Mouse (Mus musculus) MEL (cell line): ENCODE data around the gene Ttc16. TPM values are rescaled to one million over a fixed set of nuclear protein-coding genes. Genes with fewer than 3 reads are reported as not detected.

Source experiments
- DNase-seq: peaks from one replicate; pipeline ENCODE4 v3.0.0; 2011; ENCODE audit warnings: low read depth, low spot score
- H3K27ac ChIP-seq: 2 replicates; pipeline ENCODE4 v1.5.1; 2012; ENCODE audit warnings: low read depth, mild to moderate bottlenecking, control low read depth, low read length, moderate library complexity; ENCODE audit not compliant: control insufficient read depth
- H3K27me3 ChIP-seq, 2 experiments: fragments of 150-350 bp in 1 of 2; sonication (generic) in 1 of 2; 2 replicates each; pipeline ENCODE4 v1.6.1; 2012; ENCODE audit warnings: low read length in 2 of 2, mild to moderate bottlenecking in 2 of 2, improper control_type of control experiment in 1 of 2, moderate library complexity in 1 of 2; ENCODE audit not compliant: insufficient read depth in 2 of 2, control insufficient read depth in 1 of 2
- H3K36me3 ChIP-seq, 2 experiments: 2 replicates each; pipeline ENCODE4 v1.6.1; 2012 to 2014; ENCODE audit warnings: low read length in 2 of 2, improper control_type of control experiment in 1 of 2, inconsistent platforms in 1 of 2, mild to moderate bottlenecking in 1 of 2; ENCODE audit not compliant: insufficient read depth in 2 of 2, control insufficient read depth in 1 of 2
- H3K4me1 ChIP-seq, 2 experiments: fragments of 150-350 bp in 1 of 2; sonication (generic) in 1 of 2; 2 replicates each; pipeline ENCODE4 v1.6.1; 2012; ENCODE audit warnings: low read length in 2 of 2, improper control_type of control experiment in 1 of 2, mild to moderate bottlenecking in 1 of 2; ENCODE audit not compliant: insufficient read depth in 2 of 2, control insufficient read depth in 1 of 2
- H3K4me3 ChIP-seq, 2 experiments: fragments of 150-350 bp in 1 of 2; sonication (generic) in 1 of 2; 2 replicates each; pipeline ENCODE4 v1.5.1; 2012; ENCODE audit warnings: low read depth in 2 of 2, low read length in 2 of 2, mild to moderate bottlenecking in 2 of 2, moderate library complexity in 2 of 2, control low read depth in 1 of 2, improper control_type of control experiment in 1 of 2; ENCODE audit not compliant: control insufficient read depth in 1 of 2, insufficient read depth in 1 of 2
- H3K79me2 ChIP-seq: 2 replicates; pipeline ENCODE4 v1.6.1; 2012; ENCODE audit warnings: mild to moderate bottlenecking, low read length, moderate library complexity; ENCODE audit not compliant: control insufficient read depth, poor library complexity, insufficient read depth
- H3K9ac ChIP-seq: 2 replicates; pipeline ENCODE4 v1.6.1; 2012; ENCODE audit warnings: low read depth, mild to moderate bottlenecking, control low read depth, low read length, moderate library complexity; ENCODE audit not compliant: control insufficient read depth, poor library complexity, severe bottlenecking
- H3K9me3 ChIP-seq: fragments of 150-350 bp; sonication (generic); replicated peaks from 2 replicates; pipeline ENCODE4 v1.6.1; 2012; ENCODE audit warnings: mild to moderate bottlenecking, low read length, improper control_type of control experiment, moderate library complexity; ENCODE audit not compliant: insufficient read depth
- CHD2 ChIP-seq: IDR thresholded peaks from 2 replicates; pipeline ENCODE4 v1.6.1; 2011; ENCODE audit warnings: low read length, improper control_type of control experiment
- CTCF ChIP-seq, 3 experiments: IDR thresholded peaks in 2 of 3; conservative IDR thresholded peaks in 1 of 3; 2 replicates each; pipeline ENCODE4 v1.5.1; 2011 to 2012; ENCODE audit warnings: low read length in 3 of 3, low read depth in 2 of 3, mild to moderate bottlenecking in 2 of 3, improper control_type of control experiment in 1 of 3, inconsistent platforms in 1 of 3, mixed read lengths in 1 of 3, moderate library complexity in 1 of 3; ENCODE audit not compliant: control insufficient read depth in 1 of 3, insufficient read depth in 1 of 3, poor library complexity in 1 of 3, severe bottlenecking in 1 of 3
- ETS1 ChIP-seq: IDR thresholded peaks from 2 replicates; pipeline ENCODE4 v1.6.1; 2012; ENCODE audit warnings: low read depth, mild to moderate bottlenecking, inconsistent platforms, low read length, improper control_type of control experiment, moderate library complexity
- GABPA ChIP-seq: IDR thresholded peaks from 2 replicates; pipeline ENCODE4 v1.6.1; 2012; ENCODE audit warnings: low read depth, mild to moderate bottlenecking, inconsistent platforms, low read length, improper control_type of control experiment, moderate library complexity
- GATA1 ChIP-seq: IDR thresholded peaks from 2 replicates; pipeline ENCODE4 v1.6.1; 2011; ENCODE audit warnings: low read depth, low read length, improper control_type of control experiment
- HCFC1 ChIP-seq: IDR thresholded peaks from 2 replicates; pipeline ENCODE4 v1.6.1; 2012; ENCODE audit warnings: low read depth, mild to moderate bottlenecking, inconsistent platforms, low read length, improper control_type of control experiment, moderate library complexity
- JUND ChIP-seq: IDR thresholded peaks from 2 replicates; pipeline ENCODE4 v1.6.1; 2011; ENCODE audit warnings: low read depth, mild to moderate bottlenecking, improper control_type of control experiment, low read length
- MAX ChIP-seq: IDR thresholded peaks from 2 replicates; pipeline ENCODE4 v1.6.1; 2011; ENCODE audit warnings: low read length, improper control_type of control experiment
- MXI1 ChIP-seq: IDR thresholded peaks from 2 replicates; pipeline ENCODE4 v1.6.1; 2011; ENCODE audit warnings: mild to moderate bottlenecking, low read depth, low read length, improper control_type of control experiment
- MYC ChIP-seq: IDR thresholded peaks from 2 replicates; pipeline ENCODE4 v1.6.1; 2011; ENCODE audit warnings: low read depth, mild to moderate bottlenecking, low read length, improper control_type of control experiment, moderate library complexity
- NELFE ChIP-seq: IDR thresholded peaks from 2 replicates; pipeline ENCODE4 v1.6.1; 2011; ENCODE audit warnings: low read depth, low read length, improper control_type of control experiment
- NRF1 ChIP-seq: IDR thresholded peaks from 2 replicates; pipeline ENCODE4 v1.6.1; 2014; ENCODE audit warnings: low read depth, mild to moderate bottlenecking, inconsistent platforms, low read length, improper control_type of control experiment, moderate library complexity; ENCODE audit not compliant: poor library complexity, insufficient read depth, severe bottlenecking
- RCOR1 ChIP-seq: IDR thresholded peaks from 2 replicates; pipeline ENCODE4 v1.6.1; 2012; ENCODE audit warnings: low read depth, mild to moderate bottlenecking, inconsistent platforms, low read length, improper control_type of control experiment
- SMC3 ChIP-seq: IDR thresholded peaks from 2 replicates; pipeline ENCODE4 v1.6.1; 2011; ENCODE audit warnings: low read depth, low read length, improper control_type of control experiment
- TAL1 ChIP-seq: IDR thresholded peaks from 2 replicates; pipeline ENCODE4 v1.6.1; 2012; ENCODE audit warnings: mild to moderate bottlenecking, inconsistent platforms, low read length, moderate library complexity, mixed read lengths
- TCF12 ChIP-seq: IDR thresholded peaks from 2 replicates; pipeline ENCODE4 v1.6.1; 2014; ENCODE audit warnings: low read depth, mild to moderate bottlenecking, inconsistent platforms, low read length, improper control_type of control experiment, moderate library complexity
- USF1 ChIP-seq: IDR thresholded peaks from 2 replicates; pipeline ENCODE4 v1.6.1; 2014; ENCODE audit warnings: low read depth, mild to moderate bottlenecking, inconsistent platforms, low read length, improper control_type of control experiment, moderate library complexity
- ZNF384 ChIP-seq: IDR thresholded peaks from 2 replicates; pipeline ENCODE4 v1.6.1; 2012; ENCODE audit warnings: low read depth, mild to moderate bottlenecking, inconsistent platforms, low read length, improper control_type of control experiment
- polyA plus RNA-seq, 2 experiments: library from polyadenylated mRNA; stranded (reverse) in 1 of 2; unstranded in 1 of 2; fragments of >175 nt in 1 of 2; fragments of >200 nt in 1 of 2; gene quantifications; 2 replicates each; pipeline versions ENCODE4 v1.2.1 to v1.2.4; 2012; ENCODE audit warnings: low replicate concordance in 2 of 2, low read depth in 1 of 2; ENCODE audit not compliant: insufficient read length in 2 of 2, insufficient read depth in 1 of 2, missing spikeins in 1 of 2
- total RNA-seq: library from RNA; depleted of rRNA; stranded (reverse); fragments of 300-350 nt; gene quantifications from 2 replicates; pipeline ENCODE4 v1.2.3, GENCODE M21; 2012

Ttc16 gene
- total and polyA plus RNA-seq, 3 experiments: 0.35 to 0.69 TPM; not detected in 1

GRCm38 (mm10) chr2:32720053-32720452, 55.4 kb downstream of the Ttc16 start:
- Histone ChIP-seq H3K4me3 (no peak overlapping the region), H3K27ac (no peak overlapping the region), H3K27me3 (no peaks in the 10 kb centered on the region), H3K4me1 (peaks cover 0 to 9% of the 10 kb centered on the region in 2 experiments; a peak in 1 of 4 replicates), H3K9me3 (no peaks in the 10 kb centered on the region), H3K79me2 (no peaks in the 10 kb centered on the region), H3K9ac (no peak overlapping the region), H3K36me3 (peaks cover 0 to 4% of the 10 kb centered on the region in 2 experiments; a peak in 2 of 4 replicates)
- no peak for DNase-seq
- TF ChIP-seq CTCF (IDR thresholded peaks at IDR 0.05 in 2 of 3, conservative IDR thresholded peaks at IDR 0.05 in 1 of 3; ENCODE audit: control insufficient read depth in 1 of 3, insufficient read depth in 1 of 3, low read depth in 2 of 3, low read length in 3 of 3, poor library complexity in 1 of 3, severe bottlenecking in 1 of 3) (no peak), SMC3 (no peak), RCOR1 (no peak), USF1 (no peak), GABPA (no peak), CHD2 (no peak)

GRCm38 (mm10) chr2:32718761-32719160, 56.7 kb downstream of the Ttc16 start:
- no peak overlapping the region for H3K27ac ChIP-seq
- H3K4me3 ChIP-seq: no peak overlapping the region
- H3K79me2 ChIP-seq: no peaks in the 10 kb centered on the region
- peaks cover 0 to 22% of the 10 kb centered on the region in 2 experiments; a peak in 2 of 4 replicates for H3K4me1 ChIP-seq
- H3K36me3 ChIP-seq: peaks cover 0 to 11% of the 10 kb centered on the region in 2 experiments; a peak in 2 of 4 replicates
- no peaks in the 10 kb centered on the region for H3K27me3 ChIP-seq
- H3K9ac ChIP-seq: no peak overlapping the region
- no peaks in the 10 kb centered on the region for H3K9me3 ChIP-seq
- TF ChIP-seq NELFE (no peak), CTCF (IDR thresholded peaks at IDR 0.05 in 2 of 3, conservative IDR thresholded peaks at IDR 0.05 in 1 of 3; ENCODE audit: control insufficient read depth in 1 of 3, insufficient read depth in 1 of 3, low read depth in 2 of 3, low read length in 3 of 3, poor library complexity in 1 of 3, severe bottlenecking in 1 of 3) (no peak), TAL1 (no peak), TCF12 (no peak), MAX (no peak), ETS1 (no peak), JUND (no peak), HCFC1 (no peak), MXI1 (no peak), NRF1 (no peak), ZNF384 (no peak), CHD2 (no peak), MYC (no peak), GATA1 (no peak)
- DNase-seq: no peak
